Mouse (Mus musculus) liver, embryonic 11.5 days (tissue): ENCODE results near the gene Fam102b. TPM values are rescaled to one million over a fixed set of nuclear protein-coding genes. Genes with fewer than 3 reads are reported as not detected.

Experiments used
- ATAC-seq: fragments of 200-750 bp; cut with Nextera tagmentation; replicated peaks from 2 replicates; pipeline ENCODE4 v1.8.0; 2017; ENCODE audit warnings: moderate number of reproducible peaks, mild to moderate bottlenecking, moderate TSS enrichment, moderate library complexity; ENCODE audit not compliant: low FRiP score
- DNase-seq: peaks from one replicate; pipeline ENCODE4 v3.0.0-alpha.2; 2017; ENCODE audit warnings: low spot score
- H3K27ac ChIP-seq: fragments of 300-500 bp; sonication (generic); 2 replicates; pipeline ENCODE4 v1.5.1; 2014; ENCODE audit warnings: mild to moderate bottlenecking, low read depth, low read length, control low read depth
- H3K27me3 ChIP-seq: fragments of 300-500 bp; sonication (generic); replicated peaks from 2 replicates; pipeline ENCODE4 v1.6.1; 2014; ENCODE audit warnings: low read length, mixed read lengths; ENCODE audit not compliant: control insufficient read depth, insufficient read depth
- H3K36me3 ChIP-seq: fragments of 300-500 bp; sonication (generic); 2 replicates; pipeline ENCODE4 v1.6.1; 2014; ENCODE audit warnings: mild to moderate bottlenecking, low read length, moderate library complexity, mixed read lengths; ENCODE audit not compliant: control insufficient read depth, insufficient read depth
- H3K4me1 ChIP-seq: fragments of 300-500 bp; sonication (generic); replicated peaks from 2 replicates; pipeline ENCODE4 v1.6.1; 2014; ENCODE audit warnings: low read length, mixed read lengths; ENCODE audit not compliant: control insufficient read depth, insufficient read depth
- H3K4me2 ChIP-seq: fragments of 300-500 bp; sonication (generic); 2 replicates; pipeline ENCODE4 v1.6.1; 2014; ENCODE audit warnings: mild to moderate bottlenecking, control low read depth, moderate library complexity
- H3K4me3 ChIP-seq: fragments of 300-500 bp; sonication (generic); 2 replicates; pipeline ENCODE4 v1.5.1; 2014; ENCODE audit warnings: low read depth, low read length, control low read depth
- H3K9ac ChIP-seq: fragments of 300-500 bp; sonication (generic); 2 replicates; pipeline ENCODE4 v1.6.1; 2014; ENCODE audit warnings: low read depth, low read length, control low read depth
- H3K9me3 ChIP-seq: fragments of 300-500 bp; sonication (generic); 2 replicates; pipeline ENCODE4 v1.6.1; 2016; ENCODE audit warnings: low read length, inconsistent platforms, mixed read lengths; ENCODE audit not compliant: control insufficient read depth
- WGBS: fragments of 180-500 bp; shearing (Covaris S2); extraction: QIAGEN DNeasy Blood & Tissue Kit; methylation state at CpG from one replicate; pipeline ENCODE4 v1.1.7; 2014; 5-methylcytosine and 5-hydroxymethylcytosine counted together
- polyA plus RNA-seq: library from polyadenylated mRNA; unstranded; fragments of >200 nt; fragmentation: Nextera tagmentation; extraction: Ambion mirVana; gene quantifications from 2 replicates; pipeline ENCODE4 v1.2.1, GENCODE M21; 2014

The Fam102b gene
- polyA plus RNA-seq, 1 experiment from 2014 or later, result 6.6 TPM

DNA sequence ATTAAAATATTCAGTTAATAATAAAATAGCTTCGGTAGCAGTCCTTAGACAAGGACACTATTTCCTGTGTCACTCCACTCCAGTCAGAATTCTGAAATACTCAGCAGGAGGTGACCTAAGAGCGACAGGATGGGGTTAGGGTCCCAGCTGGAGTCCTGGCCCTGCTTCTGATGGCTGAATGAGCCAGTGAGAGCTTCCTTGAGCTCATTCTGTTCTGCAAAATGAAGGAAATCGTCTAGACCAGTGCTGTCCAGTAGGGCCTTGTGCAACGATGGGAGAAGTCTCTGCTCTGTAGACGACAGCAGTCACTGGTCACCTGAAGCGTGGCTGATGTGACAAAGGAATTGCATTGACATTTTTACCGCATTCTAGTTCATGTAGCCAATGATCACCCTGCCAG is 16.0 kb upstream of the Fam102b start:
- ATAC-seq, result no peak
- no peak for DNase-seq
- WGBS, result 67% methylated on average over 7 of the region's 7 CpGs
- no peak overlapping the region for H3K27ac ChIP-seq
- no peak overlapping the region for H3K9ac ChIP-seq
- H3K36me3 ChIP-seq, result no peaks in the 10 kb centered on the region
- H3K4me3 ChIP-seq, result no peak overlapping the region
- no peak overlapping the region for H3K4me2 ChIP-seq
- H3K4me1 ChIP-seq, result no peaks in the 10 kb centered on the region
- H3K27me3 ChIP-seq, result no peaks in the 10 kb centered on the region
- H3K9me3 ChIP-seq, result no peaks in the 10 kb centered on the region

DNA sequence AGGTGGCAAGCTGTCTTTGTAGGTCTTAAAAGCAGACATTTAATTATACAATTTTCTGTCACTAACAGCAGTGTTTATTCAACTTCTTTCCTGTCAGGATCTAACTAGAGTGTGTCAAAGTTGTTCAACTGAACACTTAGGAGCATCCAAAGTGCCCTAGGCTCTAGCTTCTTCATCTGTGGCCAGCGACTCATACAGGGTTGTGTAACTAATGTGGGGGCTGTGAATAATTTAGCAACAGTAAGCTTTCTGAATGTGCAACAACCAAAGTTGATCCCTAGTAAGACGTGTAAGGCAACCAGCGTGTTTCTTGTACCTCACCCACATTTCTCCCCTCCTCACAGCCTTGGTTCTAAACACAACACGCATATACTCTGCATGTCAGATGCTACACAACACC is 13.5 kb upstream of the Fam102b start:
- no peak for ATAC-seq
- DNase-seq, result no peak
- 80% methylated on average over 4 of the region's 4 CpGs for WGBS

DNA sequence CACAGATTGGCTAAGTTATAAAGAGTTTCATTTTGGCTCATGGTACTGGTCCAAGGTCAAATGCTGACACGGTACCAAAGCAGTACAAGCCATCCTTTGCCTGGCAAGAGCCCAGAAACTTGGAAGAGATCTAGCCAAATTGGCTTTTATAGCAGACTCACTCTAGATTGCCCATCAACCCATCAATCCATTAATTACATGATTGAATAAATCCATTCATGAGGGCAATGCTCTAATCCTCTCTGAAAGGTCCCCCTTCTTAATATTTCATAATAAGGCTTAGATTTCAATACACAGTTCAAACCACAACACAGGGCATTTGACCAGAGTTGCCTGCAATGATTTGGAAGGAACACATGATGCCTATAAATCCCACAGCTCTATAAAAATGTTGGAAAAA is 7.0 kb upstream of the Fam102b start:
- no peak for DNase-seq
- H3K27me3 ChIP-seq, result no peaks in the 10 kb centered on the region
- H3K9me3 ChIP-seq, result no peaks in the 10 kb centered on the region
- H3K4me2 ChIP-seq, result no peak overlapping the region
- H3K36me3 ChIP-seq, result no peaks in the 10 kb centered on the region
- WGBS, result 89% methylated on average over 1 of the region's 1 CpGs
- H3K4me1 ChIP-seq, result no peaks in the 10 kb centered on the region; the same call in 1 of the 2 replicates
- no peak overlapping the region for H3K4me3 ChIP-seq
- no peak overlapping the region for H3K27ac ChIP-seq
- no peak for ATAC-seq
- no peak overlapping the region for H3K9ac ChIP-seq

More for the DNA sequence above, 13.5 kb upstream of the Fam102b start:
- Histone ChIP-seq H3K4me3 (no peak overlapping the region), H3K27ac (no peak overlapping the region), H3K27me3 (no peaks in the 10 kb centered on the region), H3K9me3 (no peaks in the 10 kb centered on the region), H3K4me2 (no peak overlapping the region), H3K36me3 (no peaks in the 10 kb centered on the region), H3K4me1 (no peaks in the 10 kb centered on the region), H3K9ac (no peak overlapping the region)

DNA sequence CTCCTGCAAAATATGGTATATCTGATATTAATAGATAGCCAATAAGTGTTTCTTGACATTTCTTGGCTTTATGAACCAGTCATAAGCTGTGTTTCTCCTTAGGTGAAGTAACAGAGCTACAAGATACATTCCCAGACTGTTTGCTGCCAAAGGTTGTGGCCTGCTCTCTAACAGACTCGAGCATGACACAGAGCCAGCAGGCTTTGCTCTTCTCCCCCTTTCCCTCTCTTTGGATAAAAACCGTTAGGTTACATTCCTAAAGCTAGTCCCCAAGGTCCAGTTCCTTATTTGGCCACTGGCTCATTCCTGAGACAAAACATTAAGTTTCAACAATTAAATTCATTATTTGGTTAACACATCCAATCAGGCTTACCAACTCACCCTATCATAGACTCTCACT is 4.9 kb upstream of the Fam102b start:
- WGBS, result 63% methylated on average over 2 of the region's 2 CpGs
- DNase-seq, result no peak
- no peak for ATAC-seq
- H3K36me3 ChIP-seq, result no peaks in the 10 kb centered on the region
- H3K27me3 ChIP-seq, result no peaks in the 10 kb centered on the region
- no peak overlapping the region for H3K4me2 ChIP-seq
- H3K4me1 ChIP-seq, result no peaks in the 10 kb centered on the region; the same call in 1 of the 2 replicates
- H3K27ac ChIP-seq, result no peak overlapping the region
- no peak overlapping the region for H3K9ac ChIP-seq
- no peak overlapping the region for H3K4me3 ChIP-seq
- no peaks in the 10 kb centered on the region for H3K9me3 ChIP-seq

DNA sequence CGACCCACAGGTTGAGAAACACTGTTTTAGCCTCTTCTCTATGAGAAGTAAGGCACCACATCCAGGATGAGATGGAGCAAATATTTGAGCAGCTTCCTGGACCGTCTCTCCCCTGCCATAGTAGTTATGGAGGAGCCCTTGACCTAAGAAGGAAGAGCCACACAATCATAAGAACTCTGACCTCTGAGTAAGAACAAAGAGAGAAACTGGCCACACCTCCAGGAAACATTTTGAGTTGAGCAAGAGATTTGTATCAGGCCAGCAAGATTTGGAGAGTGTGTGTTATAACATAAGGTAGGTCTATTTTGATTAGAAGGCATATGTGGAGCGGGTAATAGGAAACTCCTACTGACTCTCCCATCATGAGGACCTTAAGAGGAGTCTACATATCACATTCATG is 4.2 kb upstream of the Fam102b start:
- ATAC-seq, result no peak

DNA sequence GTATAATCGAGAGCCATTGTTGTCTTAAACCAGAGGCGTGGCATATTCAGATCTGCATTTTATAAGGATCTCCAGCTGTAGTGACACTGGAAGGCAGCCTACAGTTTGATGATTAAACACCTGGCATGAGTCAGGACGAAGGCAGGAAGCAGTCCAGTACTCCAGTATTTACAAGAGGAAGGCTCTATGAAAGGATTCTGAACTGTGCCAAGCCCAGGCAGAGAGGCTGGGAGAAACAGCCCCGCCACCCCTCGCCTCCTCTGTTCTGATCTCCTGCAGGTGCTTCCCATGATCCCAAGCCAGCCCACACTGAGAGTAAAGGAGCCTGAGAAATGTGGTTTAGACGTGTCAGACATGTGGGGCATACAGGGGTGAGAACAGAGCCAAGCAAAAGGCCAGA is 3.4 kb upstream of the Fam102b start:
- DNase-seq, result no peak
- no peak overlapping the region for H3K9ac ChIP-seq
- H3K9me3 ChIP-seq, result no peaks in the 10 kb centered on the region
- no peak overlapping the region for H3K4me2 ChIP-seq
- WGBS, result 67% methylated on average over 6 of the region's 6 CpGs
- H3K27ac ChIP-seq, result no peak overlapping the region
- H3K4me1 ChIP-seq, result peaks cover 3% of the 10 kb centered on the region
- H3K4me3 ChIP-seq, result no peak overlapping the region
- H3K27me3 ChIP-seq, result no peaks in the 10 kb centered on the region
- ATAC-seq, result no peak
- no peaks in the 10 kb centered on the region for H3K36me3 ChIP-seq

More for the DNA sequence above, 4.2 kb upstream of the Fam102b start:
- Histone ChIP-seq H3K27me3 (no peaks in the 10 kb centered on the region), H3K4me1 (peaks cover 3% of the 10 kb centered on the region), H3K36me3 (no peaks in the 10 kb centered on the region), H3K4me2 (no peak overlapping the region), H3K9me3 (no peaks in the 10 kb centered on the region), H3K4me3 (no peak overlapping the region), H3K27ac (no peak overlapping the region), H3K9ac (no peak overlapping the region)
- WGBS, result 73% methylated on average over 3 of the region's 3 CpGs
- no peak for DNase-seq

DNA sequence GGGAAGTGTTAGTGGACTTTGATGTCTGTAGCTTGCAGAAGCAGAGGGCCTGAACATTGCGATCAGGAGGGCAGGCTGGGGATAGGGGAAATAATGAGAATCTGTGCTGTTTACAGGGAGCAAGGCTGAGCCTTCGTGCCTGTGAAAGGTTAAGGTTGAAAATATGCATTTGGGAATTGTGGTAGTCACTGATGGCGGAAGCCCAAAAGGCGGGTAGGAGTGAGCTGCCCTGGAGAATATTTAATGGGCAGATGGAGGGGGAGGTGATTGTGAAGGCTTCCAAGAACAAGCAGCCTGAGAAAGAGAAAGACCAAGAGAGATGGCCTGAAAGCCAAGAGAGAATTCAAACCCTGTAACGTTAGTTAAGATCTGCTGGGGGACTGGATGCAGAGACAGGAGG is 2.3 kb upstream of the Fam102b start:
- H3K9me3 ChIP-seq, result no peaks in the 10 kb centered on the region
- no peak overlapping the region for H3K4me3 ChIP-seq
- H3K4me1 ChIP-seq, result peaks cover 3% of the 10 kb centered on the region
- H3K36me3 ChIP-seq, result no peaks in the 10 kb centered on the region
- ATAC-seq (no peak), DNase-seq (no peak)
- H3K4me2 ChIP-seq, result no peak overlapping the region
- no peak overlapping the region for H3K9ac ChIP-seq
- no peak overlapping the region for H3K27ac ChIP-seq
- WGBS, result 72% methylated on average over 5 of the region's 5 CpGs
- H3K27me3 ChIP-seq, result no peaks in the 10 kb centered on the region

DNA sequence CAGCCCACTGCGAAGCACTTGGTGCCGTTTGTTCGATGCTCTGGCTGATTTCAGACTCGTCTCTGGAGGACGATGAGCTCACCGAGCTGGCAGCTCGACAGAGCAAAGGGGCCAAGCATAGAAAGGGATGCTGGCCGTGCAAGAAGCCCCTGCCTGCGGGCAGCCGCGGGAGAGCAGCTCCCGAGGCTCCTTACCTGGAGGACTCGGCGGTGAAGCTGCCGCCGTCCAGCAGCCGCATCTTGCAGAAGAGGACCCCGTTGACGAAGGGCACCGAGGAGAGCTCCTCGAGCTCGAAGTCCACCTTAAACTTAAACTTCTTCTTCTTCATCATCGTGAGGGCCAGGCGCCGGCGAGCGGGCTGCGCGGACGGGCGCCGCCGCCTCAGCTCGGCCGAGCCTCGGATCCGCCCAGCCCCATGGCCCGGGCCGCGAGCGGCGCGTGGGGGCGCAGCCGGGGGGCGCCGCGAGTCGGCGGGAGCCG is 376 bp downstream of the Fam102b start:
- peak; percentile 83 for ATAC-seq
- Histone ChIP-seq H3K9me3 (no peaks in the 10 kb centered on the region), H3K4me2 (peak overlapping the region; percentile 96), H3K27me3 (no peaks in the 10 kb centered on the region), H3K4me1 (peaks cover 3% of the 10 kb centered on the region), H3K27ac (peak overlapping the region; percentile 73), H3K4me3 (peak overlapping the region; percentile 79), H3K9ac (peak overlapping the region; percentile 82), H3K36me3 (no peaks in the 10 kb centered on the region)
- peak; percentile 72 for DNase-seq
- under 1% methylated on average over 48 of the region's 51 CpGs for WGBS

DNA sequence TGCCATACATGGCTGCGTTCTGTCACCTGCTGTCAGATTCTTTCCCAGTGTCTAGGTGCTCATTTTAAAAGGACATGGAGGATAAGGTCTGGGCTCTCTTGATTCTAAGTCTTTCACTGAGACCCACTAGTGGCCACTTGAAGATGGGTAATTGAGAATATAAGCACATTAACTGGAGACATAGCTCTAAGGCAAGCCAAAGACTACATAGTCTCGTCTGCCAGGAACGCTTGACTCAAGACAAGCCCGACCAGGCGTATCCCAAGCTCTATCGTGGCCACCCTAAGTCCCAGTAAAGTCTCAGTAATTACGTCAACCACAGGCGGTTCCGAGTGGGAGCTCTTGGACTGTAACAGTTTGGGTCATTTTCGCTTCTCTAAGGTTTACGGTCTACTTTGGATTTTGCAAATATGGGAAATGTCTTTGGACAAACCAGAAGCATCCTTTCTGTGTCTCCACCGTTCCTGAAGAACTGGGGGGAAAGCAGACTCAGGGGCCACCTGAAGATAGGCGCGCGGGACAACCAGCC is 881 bp downstream of the Fam102b start:
- Histone ChIP-seq H3K27me3 (no peaks in the 10 kb centered on the region), H3K27ac (0 out of 2 replicates have a peak overlapping the region, but pooled peaks have one; percentile 73), H3K9me3 (no peaks in the 10 kb centered on the region), H3K4me1 (peaks cover 3% of the 10 kb centered on the region), H3K9ac (peak overlapping the region; percentile 82), H3K4me2 (peak overlapping the region; percentile 96), H3K36me3 (no peaks in the 10 kb centered on the region), H3K4me3 (peak overlapping the region; percentile 79)
- DNase-seq, result no peak
- no peak for ATAC-seq
- 8% methylated on average over 15 of the region's 15 CpGs for WGBS
